Mouse (Mus musculus): ENCODE results near the gene Dusp27. TPM values are rescaled to one million over a fixed set of nuclear protein-coding genes. Genes with fewer than 3 reads are reported as not detected.

The Dusp27 gene
- polyA plus RNA-seq, 1 experiment: 0.30 TPM

DNA sequence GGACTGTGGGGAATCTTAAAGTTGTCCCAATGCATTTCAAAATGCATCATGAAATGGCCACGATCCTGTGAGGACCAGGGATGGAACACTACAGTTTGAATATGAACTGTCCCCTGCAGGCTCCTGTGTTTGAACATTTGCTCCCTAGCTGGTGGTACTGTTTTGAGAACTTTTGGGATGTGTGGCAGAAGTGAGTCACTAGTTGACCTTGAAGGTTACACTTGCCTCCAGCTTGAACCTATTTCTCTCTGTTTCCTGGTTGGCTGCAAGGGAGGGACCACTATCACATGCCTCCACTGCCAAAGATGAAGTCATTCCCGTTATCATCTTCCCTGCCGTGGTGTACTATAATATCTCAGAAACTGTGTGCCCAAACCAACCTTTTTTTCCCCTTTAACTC is 12.7 kb downstream of the Dusp27 start:
- DNase-seq (ENCODE audit: extremely low spot score in 1 of 2, low spot score in 1 of 2): no peak

DNA sequence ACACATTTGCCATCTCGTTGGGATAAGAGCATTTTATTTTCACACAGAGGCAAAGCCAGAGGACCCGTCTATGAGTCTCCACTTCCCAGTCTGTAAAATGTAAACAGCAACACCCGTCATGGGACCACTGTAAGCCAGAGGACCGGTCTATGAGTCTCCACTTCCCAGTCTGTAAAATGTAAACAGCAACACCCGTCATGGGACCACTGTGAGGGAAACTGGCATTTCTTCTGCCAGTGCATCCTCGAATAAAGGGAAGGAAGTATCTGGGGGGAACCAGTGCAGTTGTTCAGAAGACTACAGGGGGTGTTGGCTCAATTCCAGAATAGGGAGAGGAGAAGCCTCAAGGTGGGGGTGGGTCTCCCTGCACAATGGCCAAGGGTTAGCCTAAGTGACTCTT is 22.3 kb downstream of the Dusp27 start:
- DNase-seq (ENCODE audit: extremely low spot score in 1 of 2, low spot score in 1 of 2): peak in 1 of 2 experiments; percentile 4

DNA sequence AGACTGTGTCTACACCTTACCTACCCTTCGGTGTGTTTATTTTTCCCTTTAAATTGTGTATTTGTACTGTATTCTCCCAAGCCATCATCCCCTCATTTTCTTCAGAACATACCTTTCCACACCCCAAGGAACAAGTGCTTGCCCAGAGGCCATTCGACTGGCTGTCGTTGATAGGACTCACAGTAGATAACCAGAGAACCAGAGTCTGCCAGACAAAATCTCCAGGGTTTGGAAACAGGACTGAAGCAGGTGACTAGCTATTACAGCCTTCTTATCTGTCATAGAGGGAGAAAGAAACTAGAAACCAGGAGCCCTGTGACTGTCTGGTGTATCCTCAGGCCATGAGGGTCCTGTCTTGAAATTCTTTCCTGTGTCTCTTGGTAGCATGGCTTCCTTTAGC is 22.9 kb downstream of the Dusp27 start:
- DNase-seq (ENCODE audit: extremely low spot score in 1 of 2, low spot score in 1 of 2): no peak

DNA sequence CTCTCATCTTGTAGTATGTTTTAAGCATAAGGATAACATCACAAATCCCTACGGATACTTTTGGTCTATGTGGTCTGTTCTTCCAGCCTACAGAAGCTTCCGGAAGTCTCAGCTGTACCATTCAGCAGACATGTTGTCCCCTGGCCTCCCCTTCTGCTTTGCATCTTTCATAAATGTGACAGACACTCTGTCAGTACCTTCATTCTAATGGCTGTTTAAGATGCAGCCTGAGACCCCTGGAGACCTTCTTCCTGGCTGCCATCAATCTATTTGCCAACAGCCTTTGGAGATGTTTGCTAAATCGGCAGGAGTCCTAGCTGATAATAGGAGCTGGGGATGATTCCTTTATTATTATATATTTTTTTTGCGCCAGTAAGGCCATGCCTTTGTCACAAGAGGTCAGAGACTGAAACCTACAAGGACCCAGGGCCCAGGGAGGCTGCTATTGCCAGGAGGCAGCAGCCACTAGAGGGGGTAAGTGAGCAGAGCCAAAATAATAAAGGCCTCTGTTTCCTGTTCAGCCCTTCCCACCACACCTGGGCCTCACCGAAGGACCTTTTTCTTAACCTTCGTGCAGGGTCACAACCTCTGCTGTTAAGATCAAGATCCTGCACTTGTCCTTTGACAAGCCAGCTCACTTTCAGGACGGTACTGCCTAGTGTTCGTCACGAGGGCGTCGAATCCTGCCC is 24.7 kb downstream of the Dusp27 start:
- DNase-seq (ENCODE audit: extremely low spot score in 1 of 2, low spot score in 1 of 2): no peak

DNA sequence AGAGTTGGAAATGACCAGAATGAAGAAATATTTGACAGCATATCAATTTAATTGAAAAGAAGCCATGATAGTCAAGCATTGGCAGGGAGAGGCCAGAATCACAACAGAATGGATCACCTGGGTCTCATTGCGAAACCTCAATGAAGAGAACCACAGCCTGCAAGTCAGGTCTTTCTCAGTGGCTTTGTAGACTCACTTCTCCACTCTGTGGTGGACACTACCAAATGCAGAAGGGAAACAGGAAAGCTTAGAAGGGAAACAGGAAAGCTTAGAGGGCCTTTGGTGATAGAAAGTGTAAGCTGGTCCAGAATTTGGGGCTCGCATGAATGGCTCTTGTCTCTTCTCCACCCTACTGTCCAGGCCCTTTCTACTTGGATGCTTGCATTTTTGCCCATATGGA is 29.6 kb downstream of the Dusp27 start:
- no peak for DNase-seq (ENCODE audit: extremely low spot score in 1 of 2, low spot score in 1 of 2)

DNA sequence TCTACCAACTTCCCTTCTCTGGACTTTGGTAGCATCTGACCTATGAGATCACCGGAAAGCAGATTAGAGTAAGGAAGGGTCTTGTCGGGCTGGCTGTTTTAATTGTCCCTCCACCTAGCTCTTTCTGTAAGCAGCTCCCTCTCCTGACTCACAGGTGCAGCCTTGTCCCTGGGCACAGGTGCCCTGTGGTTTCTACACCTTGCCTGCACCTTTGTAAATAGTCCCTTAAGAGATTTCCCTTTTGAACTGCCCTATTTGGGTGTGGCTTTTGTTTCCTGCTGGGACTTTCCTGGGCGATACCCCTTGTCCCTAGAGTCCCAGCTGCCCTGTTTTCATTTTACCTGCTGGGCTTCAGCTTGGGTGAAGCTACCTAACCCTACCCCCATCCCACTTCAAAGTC is 33.3 kb downstream of the Dusp27 start:
- DNase-seq (ENCODE audit: extremely low spot score in 1 of 2, low spot score in 1 of 2): no peak

DNA sequence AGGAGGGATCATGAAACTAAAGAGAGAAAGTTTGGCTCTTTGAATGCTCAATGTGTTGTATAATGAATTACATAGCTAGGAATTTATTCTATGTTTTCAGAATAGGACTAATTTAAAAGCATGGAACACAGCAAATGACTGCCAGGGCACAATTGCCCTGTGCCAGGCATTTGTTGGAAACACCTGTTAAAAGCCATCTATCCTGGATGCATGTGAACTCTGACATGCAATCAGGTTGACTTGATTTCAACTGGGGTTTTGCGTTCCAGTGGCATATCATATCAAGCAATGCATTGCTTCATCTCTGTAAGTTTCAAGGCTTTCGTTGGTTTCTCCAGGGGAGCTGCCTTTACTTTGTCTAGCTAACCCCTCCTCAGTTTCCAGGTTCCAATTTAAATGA is 37.4 kb downstream of the Dusp27 start:
- no peak for DNase-seq (ENCODE audit: extremely low spot score in 1 of 2, low spot score in 1 of 2)

DNA sequence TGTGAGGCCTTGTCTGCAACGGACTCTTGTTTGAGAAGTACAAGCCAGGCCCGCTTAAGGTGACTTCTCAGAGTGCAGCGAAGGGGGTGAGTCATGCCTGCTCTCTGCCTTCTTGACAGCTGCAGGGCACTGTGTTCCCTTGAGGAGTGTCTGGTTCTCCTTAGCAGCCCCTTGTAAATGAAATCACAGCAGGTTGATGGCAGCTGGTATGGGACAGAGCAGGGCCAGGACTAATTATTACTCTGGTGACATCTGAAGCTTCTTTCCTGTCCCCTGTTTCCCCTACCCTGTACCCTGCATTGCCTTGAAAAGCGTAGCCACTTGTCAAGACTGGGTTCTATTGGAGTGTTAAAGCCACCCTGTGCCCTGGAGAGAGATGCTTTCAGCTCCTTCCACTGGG is 38.0 kb downstream of the Dusp27 start:
- DNase-seq (ENCODE audit: extremely low spot score in 1 of 2, low spot score in 1 of 2): no peak

DNA sequence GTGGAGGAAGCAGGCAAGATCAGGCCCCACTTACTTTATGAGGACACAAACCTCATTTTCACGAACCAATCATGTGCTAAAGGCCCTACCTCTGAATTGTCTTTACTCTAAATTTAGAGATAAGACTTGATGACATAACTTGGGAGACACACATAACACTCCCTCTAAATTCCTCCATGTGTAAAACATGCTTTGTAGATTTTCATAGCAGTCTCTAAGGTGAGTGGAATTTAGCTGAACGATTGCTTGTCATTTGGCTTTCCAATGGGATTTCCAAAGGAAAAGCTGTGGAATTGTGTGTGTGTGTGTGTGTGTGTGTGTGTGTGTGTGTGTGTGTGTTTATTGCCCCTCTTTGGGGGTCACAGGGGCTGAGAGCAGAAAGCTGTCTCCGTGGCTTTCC is 38.4 kb downstream of the Dusp27 start:
- DNase-seq (ENCODE audit: extremely low spot score in 1 of 2, low spot score in 1 of 2): no peak

DNA sequence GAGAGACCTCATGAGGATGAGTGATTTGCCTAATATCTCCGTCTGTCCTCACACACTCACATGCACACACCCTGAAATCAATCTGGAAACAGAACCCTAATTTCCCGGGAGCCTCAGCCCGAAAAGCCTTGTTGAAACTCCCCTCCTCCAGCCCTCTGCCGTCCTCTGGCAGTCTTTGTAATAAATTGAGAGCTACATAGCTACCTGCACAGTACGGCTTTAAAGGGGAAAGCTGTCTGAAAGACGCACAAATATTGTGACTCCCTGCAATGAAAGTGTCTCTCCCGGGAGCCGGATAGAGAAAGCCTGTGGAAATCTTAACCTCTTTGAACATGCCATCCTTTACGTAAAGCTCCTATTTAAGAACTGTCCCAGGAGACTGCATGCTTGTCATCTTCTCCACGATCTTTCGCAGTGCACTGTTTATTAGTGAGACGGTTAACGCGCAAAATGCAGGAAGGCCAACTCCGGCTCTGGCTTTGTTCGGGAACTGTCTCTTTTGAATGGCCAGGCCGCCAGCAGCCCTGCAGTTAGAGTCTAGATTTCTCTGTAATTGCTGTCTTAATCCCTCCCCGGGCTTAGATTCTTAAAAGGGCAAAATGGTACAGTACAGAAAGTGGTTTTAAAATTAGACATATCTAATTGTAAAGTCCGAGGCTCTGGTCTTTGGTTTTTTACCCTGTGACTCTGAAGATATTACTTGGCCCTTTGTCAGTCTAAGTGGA is 39.1 kb downstream of the Dusp27 start:
- DNase-seq (ENCODE audit: extremely low spot score in 1 of 2, low spot score in 1 of 2): no peak

DNA sequence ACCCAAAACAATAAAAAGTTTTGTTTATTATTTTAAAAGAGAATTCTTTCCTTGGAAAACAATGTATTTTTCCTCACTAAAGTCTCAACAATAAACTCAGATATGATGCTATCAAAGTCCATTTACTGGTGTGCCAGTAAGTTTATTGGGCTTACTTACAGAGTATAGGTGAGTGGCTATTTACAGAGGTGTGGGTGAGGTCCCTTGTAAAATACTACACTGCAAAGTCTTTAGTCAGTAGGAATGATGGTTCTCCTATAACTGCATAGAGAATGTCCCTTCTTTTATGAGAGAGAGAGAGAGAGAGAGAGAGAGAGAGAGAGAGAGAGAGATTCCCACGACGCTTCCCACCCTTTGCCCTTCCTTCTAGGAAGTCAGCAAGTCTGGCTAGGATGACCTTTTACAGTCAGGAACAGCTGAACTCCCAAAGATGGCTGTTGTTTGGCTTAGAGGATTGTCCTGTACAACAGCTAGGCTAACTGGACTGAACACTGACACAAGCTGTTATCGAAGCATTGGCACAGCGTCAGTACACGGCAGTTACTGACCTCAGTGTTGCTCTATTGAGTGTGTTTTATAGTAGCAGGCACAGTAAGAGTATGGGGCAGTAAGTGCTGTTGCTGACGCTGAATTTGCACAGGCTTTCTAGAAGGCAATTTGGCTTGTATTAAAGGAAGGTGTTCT is 50.5 kb downstream of the Dusp27 start:
- no peak for DNase-seq (ENCODE audit: extremely low spot score in 1 of 2, low spot score in 1 of 2)

DNA sequence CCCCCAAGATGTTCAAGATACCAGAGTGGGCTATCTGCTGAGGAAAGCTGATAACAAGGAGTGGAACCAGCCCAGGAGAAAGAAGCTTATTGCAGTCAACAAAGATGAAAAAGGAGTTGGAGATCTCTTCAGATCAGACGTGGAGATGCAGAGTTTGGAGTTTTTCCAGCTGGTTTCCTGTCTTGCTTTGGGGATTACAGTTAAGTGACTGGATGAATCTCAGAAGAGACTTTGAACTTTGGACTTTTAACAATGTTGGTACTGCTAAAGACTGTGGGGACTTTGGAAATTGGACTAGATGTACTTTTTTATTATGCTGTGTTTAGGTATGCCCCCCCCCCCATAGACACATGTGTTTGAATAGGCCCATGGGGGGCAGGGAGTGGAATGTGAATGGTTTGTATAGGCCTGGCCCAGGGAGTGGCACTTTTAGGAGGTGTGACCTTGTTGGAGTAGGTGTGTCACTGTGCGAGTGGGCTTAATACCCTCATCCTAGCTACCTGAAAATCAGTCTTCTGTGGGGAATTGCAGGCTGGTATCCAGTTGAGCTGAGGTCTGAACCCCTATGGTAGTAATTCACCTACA is 59.8 kb downstream of the Dusp27 start:
- no peak for DNase-seq (ENCODE audit: extremely low spot score in 1 of 2, low spot score in 1 of 2)

DNA sequence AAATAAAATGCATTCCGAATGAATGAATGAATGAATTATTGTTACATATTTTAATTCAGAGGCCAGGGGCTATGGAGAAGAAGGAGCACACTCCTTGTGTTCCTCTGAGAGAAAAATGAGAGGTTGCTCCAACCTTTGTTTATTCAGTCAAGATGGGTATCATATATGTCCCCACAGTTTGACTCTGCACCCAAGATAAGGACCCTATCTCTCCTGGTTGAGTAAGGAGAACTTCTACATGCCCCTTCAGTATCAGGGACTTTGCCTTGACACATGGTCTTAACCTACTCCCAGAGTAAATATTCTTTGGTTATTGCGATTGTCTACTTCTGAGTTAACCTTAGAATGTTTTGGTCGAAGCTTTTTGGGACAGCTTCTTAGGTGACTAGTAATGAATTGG is 63.9 kb downstream of the Dusp27 start:
- DNase-seq (ENCODE audit: extremely low spot score in 1 of 2, low spot score in 1 of 2): no peak

DNA sequence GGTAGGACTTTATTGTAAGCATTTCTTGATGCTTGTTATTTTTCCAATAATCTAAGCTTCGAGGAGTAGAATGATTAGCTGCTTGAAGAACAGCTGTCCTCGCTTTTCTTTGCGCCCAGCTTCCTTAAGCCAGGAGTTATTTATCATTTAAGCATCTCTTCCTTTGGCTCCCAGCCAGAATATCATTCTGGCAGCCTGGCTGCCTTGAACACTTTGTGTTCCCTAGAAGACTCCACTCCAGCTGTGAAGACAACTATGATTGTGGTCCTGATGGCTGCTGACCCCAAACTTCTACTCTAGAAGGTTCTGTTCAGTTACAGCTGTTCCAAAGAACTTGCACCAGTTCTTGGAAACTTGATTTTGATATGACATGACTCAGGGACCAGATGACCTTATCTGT is 66.2 kb downstream of the Dusp27 start:
- no peak for DNase-seq (ENCODE audit: extremely low spot score in 1 of 2, low spot score in 1 of 2)

DNA sequence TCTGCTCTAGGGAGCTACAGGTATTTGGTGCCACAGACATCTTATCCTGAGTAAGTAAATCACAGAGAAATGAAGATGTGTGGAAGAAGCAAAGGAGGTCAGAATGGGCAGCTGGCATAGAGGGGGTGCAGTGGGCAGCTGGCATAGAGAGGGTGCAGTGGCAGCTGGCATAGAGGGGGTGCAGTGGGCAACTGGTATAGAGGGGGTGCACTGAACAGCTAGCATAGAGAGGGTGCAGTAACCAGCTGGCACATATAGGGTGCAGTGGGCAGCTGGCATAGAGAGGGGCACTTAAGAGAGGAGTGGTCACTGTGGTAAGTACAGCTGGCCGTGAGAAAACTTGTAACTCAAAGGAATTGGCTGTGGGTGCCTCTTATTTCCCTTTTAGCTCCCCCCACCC is 67.3 kb downstream of the Dusp27 start:
- no peak for DNase-seq (ENCODE audit: extremely low spot score in 1 of 2, low spot score in 1 of 2)

DNA sequence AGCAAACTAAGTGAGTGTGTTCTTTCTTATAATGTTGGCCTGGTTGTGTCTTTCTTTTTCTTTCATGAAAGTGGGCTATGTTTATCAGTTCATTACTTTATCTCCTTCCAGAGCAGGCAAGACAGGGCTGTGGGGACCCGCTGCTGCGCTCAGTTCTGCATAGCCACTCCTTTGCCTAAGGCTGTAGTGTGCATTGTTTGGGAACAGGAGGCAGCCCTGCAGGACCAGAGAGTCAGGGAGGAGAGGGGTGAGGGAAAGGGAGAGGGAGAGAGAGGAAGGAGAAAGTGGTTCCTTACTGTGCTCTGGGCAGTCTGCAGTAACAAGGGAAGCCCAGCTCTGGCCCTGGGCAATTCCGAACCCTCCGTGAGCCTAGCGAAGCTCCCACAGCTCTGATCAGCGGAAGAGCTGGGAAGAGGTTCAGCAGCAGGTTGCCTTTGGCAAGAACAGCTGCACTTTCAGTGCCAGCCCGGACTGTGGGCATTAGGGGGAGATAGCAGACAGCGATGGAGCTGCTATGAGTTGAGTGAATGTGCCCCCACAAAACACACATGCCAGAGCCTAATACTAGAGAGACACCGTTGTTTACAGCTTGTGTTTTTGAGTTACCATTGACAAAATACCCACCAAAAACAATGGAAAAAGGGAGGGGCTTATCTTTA is 71.5 kb downstream of the Dusp27 start:
- no peak for DNase-seq (ENCODE audit: extremely low spot score in 1 of 2, low spot score in 1 of 2)

DNA sequence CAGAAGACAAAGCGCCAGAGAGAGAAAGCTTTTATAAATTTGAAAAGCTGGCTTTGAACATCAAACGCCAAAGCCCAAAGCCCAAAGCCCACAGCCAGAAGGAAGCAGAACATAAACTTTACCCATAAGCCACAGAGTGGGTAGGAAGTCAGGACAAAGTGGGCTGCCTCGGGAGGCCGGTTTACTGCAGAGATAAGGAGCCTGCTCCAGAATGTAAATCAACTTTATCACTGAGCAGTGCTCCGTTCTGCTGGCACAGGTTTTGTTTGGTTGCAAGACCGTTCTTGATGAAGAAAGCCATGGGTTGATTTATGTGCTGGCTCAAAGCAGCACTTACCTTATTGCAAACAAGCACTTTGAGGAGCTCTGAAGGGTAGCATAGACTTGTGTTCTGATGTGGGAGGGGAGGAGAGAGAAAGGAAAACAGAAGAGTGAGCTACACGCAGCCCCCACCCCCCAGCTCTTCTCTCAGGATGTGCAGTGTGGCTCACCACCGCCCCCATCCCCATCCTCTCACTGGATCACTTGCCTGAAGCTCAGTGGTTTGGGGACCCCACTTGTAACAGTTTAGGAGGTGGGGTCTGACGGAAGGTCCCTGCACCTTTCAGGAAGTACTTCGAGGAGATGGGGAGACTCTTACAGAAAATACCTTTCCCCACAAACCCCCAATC is 74.3 kb downstream of the Dusp27 start:
- no peak for DNase-seq (ENCODE audit: extremely low spot score in 1 of 2, low spot score in 1 of 2)

DNA sequence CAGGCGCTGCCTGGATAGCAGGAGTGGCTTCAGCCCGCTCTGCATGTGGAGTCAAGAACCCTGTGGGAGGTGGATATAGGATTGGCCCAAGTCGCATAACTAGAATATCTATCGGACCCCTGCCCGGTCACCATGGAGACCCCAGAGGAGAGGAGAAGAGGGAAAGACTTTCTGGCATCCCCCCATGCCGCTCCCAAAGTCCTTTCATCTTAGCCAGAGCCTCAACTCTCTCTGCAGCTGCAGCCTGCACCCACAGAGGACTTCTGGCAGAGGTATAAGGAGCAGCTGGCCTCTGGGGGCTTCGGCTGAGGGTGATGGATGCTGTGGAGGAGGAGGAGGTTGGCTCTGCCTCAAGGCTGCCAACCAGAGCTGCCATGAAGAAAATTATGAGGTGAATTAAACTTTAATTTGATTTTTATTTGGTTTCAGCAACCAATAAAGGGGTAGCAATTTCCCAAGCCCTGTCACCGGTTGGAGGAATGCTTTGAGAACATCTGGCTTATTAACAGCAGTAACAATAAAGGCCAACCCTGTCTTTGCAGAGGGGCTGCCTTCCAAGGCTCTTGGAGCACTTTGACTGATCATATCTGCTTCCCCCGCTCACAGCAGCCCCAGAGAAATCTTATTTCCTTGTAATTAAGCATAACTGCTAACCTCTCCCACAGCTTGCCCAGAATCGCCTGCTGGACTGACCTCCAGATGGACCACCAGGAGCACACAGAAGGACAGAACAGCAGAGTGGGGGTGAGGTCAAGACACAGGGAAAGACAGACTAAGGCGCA is 78.5 kb downstream of the Dusp27 start:
- no peak for DNase-seq (ENCODE audit: extremely low spot score in 1 of 2, low spot score in 1 of 2)

DNA sequence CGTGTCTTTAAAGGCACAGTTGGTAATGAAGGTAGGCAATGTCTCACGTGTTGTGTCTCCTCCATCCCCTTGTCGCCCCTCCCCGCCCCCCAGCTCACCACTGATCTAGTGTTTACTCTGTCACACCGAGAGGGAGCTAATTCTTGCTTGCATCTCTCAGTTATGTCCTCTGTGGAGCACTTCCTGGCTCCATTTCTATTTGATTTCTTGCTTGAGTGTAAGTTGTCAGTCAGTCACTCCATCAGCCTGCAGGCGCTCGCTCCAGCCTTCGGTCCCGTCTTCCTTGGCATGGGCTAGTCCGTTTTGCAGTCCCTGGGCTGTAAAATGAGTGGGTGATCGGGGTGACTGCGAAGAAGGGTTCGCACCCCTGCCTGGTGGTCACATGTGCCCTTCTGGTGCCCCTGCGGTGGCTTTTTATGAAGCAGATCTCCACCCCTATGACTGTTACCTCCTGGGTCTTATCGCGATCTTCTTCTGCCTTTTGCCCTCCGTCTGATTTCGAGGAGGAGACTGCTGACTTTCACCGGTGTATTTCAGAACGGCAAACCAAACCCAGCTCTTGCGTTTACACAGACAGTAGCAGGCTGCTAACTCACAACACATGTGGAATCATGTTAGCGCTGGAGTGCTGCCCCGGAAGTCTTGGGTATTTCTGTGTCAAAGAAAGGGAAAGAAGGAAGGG is 79.4 kb downstream of the Dusp27 start:
- peak in 1 of 2 experiments; percentile 17 for DNase-seq (ENCODE audit: extremely low spot score in 1 of 2, low spot score in 1 of 2)

All from frontal cortex, adult 2 months (tissue).